ENCODE assay signal across 30 mouse cellular contexts in genomic region chrX:18425451-18425850, GRCm38 (mm10). TPM values are rescaled to one million over a fixed set of nuclear protein-coding genes. Genes with fewer than 3 reads are reported as not detected.
"Had no signal": no experiment of that assay in that cellular context is flagged by ENCODE, and none has a peak within 500 bp of the region (broad histone marks: within the 10 kb centered on the region; RNA-seq: fewer than 3 reads in every experiment).

No protein-coding gene starts in this region.

- ATAC-seq: forebrain, embryonic 13.5 days; forebrain, embryonic 14.5 days; forebrain, embryonic 15.5 days; forebrain, embryonic 16.5 days; forebrain, postnatal 0 days had no signal

- DNase-seq: cerebellum, adult 18-20 months; cerebellum, adult 2 months; cerebellum, adult 8-10 months; cerebellum, adult 9-10 months; cerebellum, adult 9-11 months; cerebellum, postnatal 10 days; cerebellum, postnatal 14 days; cerebellum, postnatal 25 days; cerebellum, postnatal 36 days; embryo, embryonic 11 days; forebrain, postnatal 0 days; gastrocnemius, adult 2 months; gastrocnemius, postnatal 10 days; gastrocnemius, postnatal 14 days; gastrocnemius, postnatal 25 days; gastrocnemius, postnatal 36 days; heart, adult 11 months had no signal

- H3K9ac ChIP-seq: embryonic facial prominence, embryonic 12.5 days; embryonic facial prominence, embryonic 13.5 days; embryonic facial prominence, embryonic 15.5 days; forebrain, embryonic 12.5 days; forebrain, embryonic 13.5 days; forebrain, embryonic 15.5 days; forebrain, postnatal 0 days had no signal

- H3K9me3 ChIP-seq: embryonic facial prominence, embryonic 10.5 days; embryonic facial prominence, embryonic 12.5 days; embryonic facial prominence, embryonic 13.5 days; embryonic facial prominence, embryonic 15.5 days; forebrain, embryonic 10.5 days; forebrain, embryonic 12.5 days; forebrain, embryonic 13.5 days; forebrain, embryonic 15.5 days had no signal

- H3K27ac ChIP-seq: embryonic facial prominence, embryonic 10.5 days; embryonic facial prominence, embryonic 12.5 days; embryonic facial prominence, embryonic 13.5 days; embryonic facial prominence, embryonic 15.5 days; forebrain, embryonic 10.5 days; forebrain, embryonic 12.5 days; forebrain, embryonic 13.5 days; forebrain, embryonic 15.5 days; gastrocnemius, adult 2 months had no signal

- H3K4me2 ChIP-seq: embryonic facial prominence, embryonic 12.5 days; embryonic facial prominence, embryonic 13.5 days; embryonic facial prominence, embryonic 15.5 days; forebrain, embryonic 12.5 days; forebrain, embryonic 13.5 days; forebrain, embryonic 15.5 days had no signal

- H3K27me3 ChIP-seq: embryonic facial prominence, embryonic 12.5 days; embryonic facial prominence, embryonic 13.5 days; embryonic facial prominence, embryonic 15.5 days; forebrain, embryonic 12.5 days; forebrain, embryonic 13.5 days; forebrain, embryonic 15.5 days had no signal

- H3K36me3 ChIP-seq: embryonic facial prominence, embryonic 10.5 days; embryonic facial prominence, embryonic 12.5 days; embryonic facial prominence, embryonic 13.5 days; embryonic facial prominence, embryonic 15.5 days; forebrain, embryonic 10.5 days; forebrain, embryonic 12.5 days; forebrain, embryonic 15.5 days had no signal

- H3K4me3 ChIP-seq: embryonic facial prominence, embryonic 10.5 days; embryonic facial prominence, embryonic 12.5 days; embryonic facial prominence, embryonic 13.5 days; embryonic facial prominence, embryonic 15.5 days; erythroblast, embryonic 14.5 days; forebrain, embryonic 10.5 days; forebrain, embryonic 12.5 days; forebrain, embryonic 13.5 days; forebrain, embryonic 15.5 days; gastrocnemius, adult 2 months had no signal

- H3K4me1 ChIP-seq: embryonic facial prominence, embryonic 10.5 days; embryonic facial prominence, embryonic 12.5 days; embryonic facial prominence, embryonic 13.5 days; embryonic facial prominence, embryonic 15.5 days; forebrain, embryonic 10.5 days; forebrain, embryonic 12.5 days; forebrain, embryonic 13.5 days; forebrain, embryonic 15.5 days had no signal

RNA-seq across cellular contexts. Expression of gene 4930578C19Rik, which starts 35.7 kb away (rescaled TPM):
- total RNA-seq: common myeloid progenitor, adult 5-6 weeks; granulocyte monocyte progenitor cell, adult 5-6 weeks had no signal
- polyA plus RNA-seq: erythroblast, embryonic 14.5 days had no signal
